ENCODE assay signal across 8 mouse cellular contexts in genomic region chr7:110221051-110221585, GRCm38 (mm10). TPM values are rescaled to one million over a fixed set of nuclear protein-coding genes. Genes with fewer than 3 reads are reported as not detected.
A peak's percentile ranks its signal among the peaks of the same experiment; 100 is the strongest.
DNase-seq lines count a peak whose midpoint lies in the region; ATAC-seq and TF ChIP-seq lines count a peak whose summit lies in the region.

No protein-coding gene starts in this region.

- H3K27me3 ChIP-seq in heart, adult 2 months (ENCODE audit: control insufficient read depth, insufficient read depth, low read length), result no peaks in the 10 kb centered on the region
- H3K27me3 ChIP-seq in ES-Bruce4 (ENCODE audit: control insufficient read depth, insufficient read depth, low read length, poor library complexity, severe bottlenecking), result no peaks in the 10 kb centered on the region
- H3K27me3 ChIP-seq in forebrain, embryonic 11.5 days (ENCODE audit: control insufficient read depth, insufficient read depth, low read length), result no peaks in the 10 kb centered on the region
- H3K27me3 ChIP-seq in limb, embryonic 15.5 days, result no peaks in the 10 kb centered on the region
- no peaks in the 10 kb centered on the region for H3K27me3 ChIP-seq in neural tube, embryonic 12.5 days (replicated peaks)

- WGBS in heart, adult 2 months, result 21% methylated on average over 8 of the region's 8 CpGs
- WGBS in forebrain, embryonic 11.5 days, result 18% methylated on average over 8 of the region's 8 CpGs
- WGBS in limb, embryonic 15.5 days, result 21% methylated on average over 8 of the region's 8 CpGs
- 23% methylated on average over 8 of the region's 8 CpGs for WGBS in neural tube, embryonic 12.5 days

- H3K4me1 ChIP-seq in heart, adult 2 months (ENCODE audit: control insufficient read depth, insufficient read depth, low read length), result peaks cover 6% of the 10 kb centered on the region
- H3K4me1 ChIP-seq in ES-Bruce4 (ENCODE audit: control insufficient read depth, insufficient read depth, low read length), result no peaks in the 10 kb centered on the region
- H3K4me1 ChIP-seq in forebrain, embryonic 11.5 days (replicated peaks; ENCODE audit: control insufficient read depth, insufficient read depth, low read length), result no peaks in the 10 kb centered on the region
- H3K4me1 ChIP-seq in limb, embryonic 15.5 days, result peaks cover 15% of the 10 kb centered on the region; the same call in 1 of the 2 replicates
- peaks cover 4% of the 10 kb centered on the region; the same call in 1 of the 2 replicates for H3K4me1 ChIP-seq in neural tube, embryonic 12.5 days

- peak; percentile 66 for ATAC-seq in forebrain, embryonic 11.5 days (replicated peaks; ENCODE audit: low FRiP score)
- ATAC-seq in limb, embryonic 15.5 days (ENCODE audit: insufficient number of reproducible peaks, low FRiP score, low TSS enrichment, low read depth), result no peak
- ATAC-seq in neural tube, embryonic 12.5 days (ENCODE audit: low FRiP score, low read depth), result peak; percentile 7; the same call in 1 of the 2 replicates

- DNase-seq in heart, adult 2 months, result no peak
- no peak for DNase-seq in heart, postnatal 36 days
- no peak for DNase-seq in forebrain, embryonic 11.5 days (ENCODE audit: low spot score)
- DNase-seq in urinary bladder, adult 18-20 months (ENCODE audit: low spot score in 2 of 2), result no peak
- no peak for DNase-seq in right cerebral cortex, postnatal 36 days (ENCODE audit: low spot score in 2 of 2)

- H3K4me3 ChIP-seq in heart, adult 2 months, result peak overlapping the region; percentile 99
- H3K4me3 ChIP-seq in ES-Bruce4 (ENCODE audit: low read depth, low read length), result peak overlapping the region; percentile 78
- peak overlapping the region; percentile 83 for H3K4me3 ChIP-seq in forebrain, embryonic 11.5 days (ENCODE audit: low read depth, low read length)
- H3K4me3 ChIP-seq in limb, embryonic 15.5 days, result peak overlapping the region; percentile 77
- H3K4me3 ChIP-seq in neural tube, embryonic 12.5 days, result peak overlapping the region; percentile 83

- TF ChIP-seq EP300 in heart, adult 2 months (IDR thresholded peaks at IDR 0.05; ENCODE audit: insufficient read depth, low read depth, low read length), result no peak
- no peak for TF ChIP-seq EP300 in ES-Bruce4 (IDR thresholded peaks at IDR 0.05; ENCODE audit: insufficient read depth, low read depth, low read length)

- peaks cover 8% of the 10 kb centered on the region for H3K36me3 ChIP-seq in heart, adult 2 months (ENCODE audit: control insufficient read depth, insufficient read depth, low read length)
- H3K36me3 ChIP-seq in ES-Bruce4 (ENCODE audit: control insufficient read depth, insufficient read depth, low read length, poor library complexity, severe bottlenecking), result peaks cover 5% of the 10 kb centered on the region; the same call in 1 of the 2 replicates
- H3K36me3 ChIP-seq in forebrain, embryonic 11.5 days (ENCODE audit: control insufficient read depth, insufficient read depth, low read length), result no peaks in the 10 kb centered on the region; the same call in 1 of the 2 replicates
- peaks cover under 1% of the 10 kb centered on the region; the same call in 1 of the 2 replicates for H3K36me3 ChIP-seq in limb, embryonic 15.5 days
- H3K36me3 ChIP-seq in neural tube, embryonic 12.5 days, result no peaks in the 10 kb centered on the region

- H3K4me2 ChIP-seq in forebrain, embryonic 11.5 days (ENCODE audit: low read depth, low read length, severe bottlenecking), result peak overlapping the region; percentile 66
- peak overlapping the region; percentile 64 for H3K4me2 ChIP-seq in limb, embryonic 15.5 days
- H3K4me2 ChIP-seq in neural tube, embryonic 12.5 days (replicated peaks), result peak overlapping the region; percentile 93

- peak; percentile 68 for TF ChIP-seq CTCF in heart, adult 2 months (IDR thresholded peaks at IDR 0.05)
- TF ChIP-seq CTCF in ES-Bruce4 (IDR thresholded peaks at IDR 0.05; ENCODE audit: low read depth, low read length), result no peak

- peak overlapping the region; percentile 97 for H3K27ac ChIP-seq in heart, adult 2 months
- H3K27ac ChIP-seq in ES-Bruce4 (ENCODE audit: insufficient read depth, low read length), result no peak overlapping the region
- H3K27ac ChIP-seq in forebrain, embryonic 11.5 days (ENCODE audit: low read depth, low read length), result no peak overlapping the region
- peak overlapping the region; percentile 96 for H3K27ac ChIP-seq in limb, embryonic 15.5 days
- H3K27ac ChIP-seq in neural tube, embryonic 12.5 days, result no peak overlapping the region

- intact Hi-C loops in heart, adult 2 months (cut with DNase I), result loop anchor here (1.0 to 2.0 kb wide), 3 partner anchors 30 to 56 kb away; no protein-coding TSS in a partner anchor
- intact Hi-C loops in heart, postnatal 36 days (cut with DNase I), result loop anchor here (2.0 kb wide), 1 partner anchor 56 kb away; no protein-coding TSS in a partner anchor

- peak overlapping the region; percentile 21 for H3K9ac ChIP-seq in heart, adult 2 months (ENCODE audit: low read depth, low read length)
- peak overlapping the region; percentile 85 for H3K9ac ChIP-seq in ES-Bruce4 (ENCODE audit: low read depth, poor library complexity, severe bottlenecking)
- H3K9ac ChIP-seq in forebrain, embryonic 11.5 days (ENCODE audit: low read length), result peak overlapping the region; percentile 93; the same call in 1 of the 2 replicates
- H3K9ac ChIP-seq in limb, embryonic 15.5 days, result no peak overlapping the region
- peak overlapping the region; percentile 82; the same call in 1 of the 2 replicates for H3K9ac ChIP-seq in neural tube, embryonic 12.5 days

- no peak for TF ChIP-seq POLR2A in heart, adult 2 months (IDR thresholded peaks at IDR 0.05; ENCODE audit: insufficient read depth, low read depth, low read length)
- TF ChIP-seq POLR2A in ES-Bruce4 (IDR thresholded peaks at IDR 0.05; ENCODE audit: insufficient read depth, low read length), result no peak

- no peaks in the 10 kb centered on the region for H3K9me3 ChIP-seq in ES-Bruce4 (replicated peaks; ENCODE audit: control insufficient read depth, insufficient read depth, low read length, poor library complexity, severe bottlenecking)
- no peaks in the 10 kb centered on the region for H3K9me3 ChIP-seq in forebrain, embryonic 11.5 days (ENCODE audit: control insufficient read depth, low read length)
- H3K9me3 ChIP-seq in limb, embryonic 15.5 days, result no peaks in the 10 kb centered on the region
- no peaks in the 10 kb centered on the region for H3K9me3 ChIP-seq in neural tube, embryonic 12.5 days

- no peaks in the 10 kb centered on the region for H3K79me2 ChIP-seq in heart, adult 2 months (replicated peaks; ENCODE audit: control insufficient read depth, insufficient read depth, low read length)

RNA-seq across cellular contexts. Expression of gene Swap70, which starts 0.4 kb away (rescaled TPM):
- total RNA-seq in heart, adult 2 months (2021), result 10 to 100 TPM; 12.1 to 12.7 TPM
- 7.7 and 8.8 TPM in 2 replicates for polyA plus RNA-seq in heart, adult 2 months (2012; rRNA removed)
- total RNA-seq in heart, postnatal 36 days (2021), result 10 to 100 TPM; 12.9 to 15.3 TPM
- polyA plus RNA-seq in ES-Bruce4 (2011; ENCODE audit: insufficient read depth, insufficient read length, low read depth, missing spikeins), result 40.1 and 41.7 TPM in 2 replicates
- polyA plus RNA-seq in forebrain, embryonic 11.5 days (2014; fragmentation: Nextera tagmentation; extraction: Ambion mirVana), result 22.7 and 26.5 TPM in 2 replicates
- polyA plus RNA-seq in limb, embryonic 15.5 days (2015; fragmentation: Nextera tagmentation; extraction: Ambion mirVana), result 33.3 and 34.4 TPM in 2 replicates
- 17.8 and 19.0 TPM in 2 replicates for polyA plus RNA-seq in neural tube, embryonic 12.5 days (2016; fragmentation: Nextera tagmentation; extraction: Ambion mirVana)

Comparison
In these comparisons a context has a peak if more than half of its experiments do, and no peak if none do; other contexts are left out.
1. H3K27ac ChIP-seq: peak in heart, adult 2 months (single experiment) and limb, embryonic 15.5 days (single experiment); none in ES-Bruce4 (single experiment), forebrain, embryonic 11.5 days (single experiment) and neural tube, embryonic 12.5 days (single experiment).
2. Peak in every context shown above with its lines, with median percentiles within 50 percentile points of each other: H3K4me3 ChIP-seq and H3K4me2 ChIP-seq.